Mouse (Mus musculus) kidney, adult 2 months (tissue): Measurements from ENCODE around the gene Gm10188. TPM values are rescaled to one million over a fixed set of nuclear protein-coding genes. Genes with fewer than 3 reads are reported as not detected.

ENCODE experiments used
- DNase-seq: peaks from one replicate; pipeline ENCODE4 v3.0.0; 2021
- H3K27ac ChIP-seq: fragments of 200-500 bp; 2 replicates; pipeline ENCODE4 v1.5.1; 2012; ENCODE audit warnings: low read depth, low read length, control low read depth, inconsistent platforms; ENCODE audit not compliant: insufficient read depth
- H3K27me3 ChIP-seq: fragments of 200-500 bp; replicated peaks from 2 replicates; pipeline ENCODE4 v1.6.1; 2012; ENCODE audit warnings: mild to moderate bottlenecking, moderate library complexity, low read length, inconsistent platforms; ENCODE audit not compliant: control insufficient read depth, insufficient read depth
- H3K36me3 ChIP-seq: fragments of 200-500 bp; 2 replicates; pipeline ENCODE4 v1.6.1; 2012; ENCODE audit warnings: mild to moderate bottlenecking, moderate library complexity, low read length, inconsistent platforms; ENCODE audit not compliant: control insufficient read depth, insufficient read depth
- H3K4me1 ChIP-seq: fragments of 200-500 bp; 2 replicates; pipeline ENCODE4 v1.6.1; 2011; ENCODE audit warnings: low read length; ENCODE audit not compliant: control insufficient read depth, insufficient read depth
- H3K4me3 ChIP-seq: fragments of 200-500 bp; 2 replicates; pipeline ENCODE4 v1.5.1; 2011; ENCODE audit warnings: mild to moderate bottlenecking, low read depth, low read length, control low read depth; ENCODE audit not compliant: insufficient read depth
- CTCF ChIP-seq: fragments of 200-500 bp; conservative IDR thresholded peaks from 2 replicates; pipeline ENCODE4 v1.5.1; 2011; ENCODE audit warnings: low read depth, mild to moderate bottlenecking, control low read depth, low read length, moderate library complexity, mixed read lengths; ENCODE audit not compliant: insufficient read depth, insufficient read length
- POLR2A ChIP-seq: fragments of 200-500 bp; IDR thresholded peaks from one replicate; pipeline ENCODE4 v1.6.1; 2011; ENCODE audit warnings: low read depth, low read length, control low read depth
- WGBS: fragments of 180-500 bp; shearing (Covaris S2); methylation state at CpG from one replicate; pipeline ENCODE4 v1.1.7; 2018; 5-methylcytosine and 5-hydroxymethylcytosine counted together
- polyA plus RNA-seq: library from polyadenylated mRNA; depleted of rRNA; stranded (reverse); fragments of >200 nt; gene quantifications from 2 replicates; pipeline ENCODE4 v1.2.3, GENCODE M21; 2012

Gene Gm10188
- polyA plus RNA-seq, 1 experiment: not detected

- DNase-seq: no peak
- TF ChIP-seq CTCF (no peak), POLR2A (no peak)
- Histone ChIP-seq H3K27ac (no peak overlapping the region), H3K36me3 (no peaks in the 10 kb centered on the region), H3K27me3 (peaks cover 2% of the 10 kb centered on the region; the same call in 1 of the 2 replicates), H3K4me3 (no peak overlapping the region), H3K4me1 (no peaks in the 10 kb centered on the region)
- WGBS: 66% methylated on average over 3 of the region's 3 CpGs
These were observed 35.8 kb downstream of the Gm10188 start for GRCm38 (mm10) chr1:132193806-132194205.

- H3K4me3 ChIP-seq: no peak overlapping the region
- H3K4me1 ChIP-seq: no peaks in the 10 kb centered on the region
- H3K27me3 ChIP-seq: peaks cover 2% of the 10 kb centered on the region; the same call in 1 of the 2 replicates
- H3K27ac ChIP-seq: no peak overlapping the region
- no peak for TF ChIP-seq CTCF
- no peak for TF ChIP-seq POLR2A
- 26% methylated on average over 16 of the region's 16 CpGs for WGBS
- DNase-seq: no peak
- no peaks in the 10 kb centered on the region for H3K36me3 ChIP-seq
These were observed 37.5 kb downstream of the Gm10188 start for GRCm38 (mm10) chr1:132191786-132192680.

- no peak within 1 kb of the TSS for H3K27ac ChIP-seq
- peaks cover 2% of the 10 kb centered on the region; the same call in 1 of the 2 replicates for H3K27me3 ChIP-seq
- no peaks in the 10 kb centered on the region for H3K36me3 ChIP-seq
- peak within 1 kb of the TSS; percentile 55 for H3K4me3 ChIP-seq
- no peak for DNase-seq
- H3K4me1 ChIP-seq: no peaks in the 10 kb centered on the region
- TF ChIP-seq CTCF (no peak), POLR2A (no peak)
- 2% methylated on average over 34 of the region's 34 CpGs for WGBS
These were observed 38.3 kb downstream of the Gm10188 start, which contains the start of the genes Lemd1 and AC124108.1 for GRCm38 (mm10) chr1:132191093-132191785. Lemd1 (plus strand) TSS chr1:132191431. AC124108.1 (plus strand) TSS chr1:132191457.

GRCm38 (mm10) chr1:132190621-132191092 is 38.9 kb downstream of the Gm10188 start:
- under 1% methylated on average over 62 of the region's 62 CpGs for WGBS
- TF ChIP-seq CTCF: no peak
- TF ChIP-seq POLR2A: no peak
- Histone ChIP-seq H3K4me1 (no peaks in the 10 kb centered on the region), H3K27me3 (peaks cover 2% of the 10 kb centered on the region; the same call in 1 of the 2 replicates), H3K36me3 (no peaks in the 10 kb centered on the region), H3K4me3 (peak overlapping the region; percentile 55), H3K27ac (no peak overlapping the region)
- no peak for DNase-seq

GRCm38 (mm10) chr1:132190040-132190513 is 39.5 kb downstream of the Gm10188 start:
- no peaks in the 10 kb centered on the region for H3K4me1 ChIP-seq
- WGBS: under 1% methylated on average over 50 of the region's 50 CpGs
- TF ChIP-seq POLR2A (no peak), CTCF (no peak)
- H3K27ac ChIP-seq: no peak overlapping the region
- H3K4me3 ChIP-seq: peak overlapping the region; percentile 55
- peaks cover 2% of the 10 kb centered on the region; the same call in 1 of the 2 replicates for H3K27me3 ChIP-seq
- peak; percentile 34 for DNase-seq
- no peaks in the 10 kb centered on the region for H3K36me3 ChIP-seq

GRCm38 (mm10) chr1:132189231-132189630 is 40.3 kb downstream of the Gm10188 start:
- H3K27ac ChIP-seq: no peak overlapping the region
- DNase-seq: no peak
- WGBS: 55% methylated on average over 4 of the region's 4 CpGs
- peaks cover 2% of the 10 kb centered on the region; the same call in 1 of the 2 replicates for H3K27me3 ChIP-seq
- H3K4me1 ChIP-seq: no peaks in the 10 kb centered on the region
- no peaks in the 10 kb centered on the region for H3K36me3 ChIP-seq
- TF ChIP-seq CTCF (no peak), POLR2A (no peak)
- H3K4me3 ChIP-seq: no peak overlapping the region
